Mouse (Mus musculus): Measurements from ENCODE around the gene Efhd2.

Gene Efhd2

GRCm38 (mm10) chr4:141874601-141875460 is at the start of gene Efhd2:
Efhd2 (minus strand) TSS chr4:141874920.
- DNase-seq: peak; percentile 79 to 82

GRCm38 (mm10) chr4:141923961-141924360 is 49.2 kb upstream of the Efhd2 start:
- no peak for DNase-seq

GRCm38 (mm10) chr4:141920391-141920790 is 45.7 kb upstream of the Efhd2 start:
- DNase-seq: no peak

DNA sequence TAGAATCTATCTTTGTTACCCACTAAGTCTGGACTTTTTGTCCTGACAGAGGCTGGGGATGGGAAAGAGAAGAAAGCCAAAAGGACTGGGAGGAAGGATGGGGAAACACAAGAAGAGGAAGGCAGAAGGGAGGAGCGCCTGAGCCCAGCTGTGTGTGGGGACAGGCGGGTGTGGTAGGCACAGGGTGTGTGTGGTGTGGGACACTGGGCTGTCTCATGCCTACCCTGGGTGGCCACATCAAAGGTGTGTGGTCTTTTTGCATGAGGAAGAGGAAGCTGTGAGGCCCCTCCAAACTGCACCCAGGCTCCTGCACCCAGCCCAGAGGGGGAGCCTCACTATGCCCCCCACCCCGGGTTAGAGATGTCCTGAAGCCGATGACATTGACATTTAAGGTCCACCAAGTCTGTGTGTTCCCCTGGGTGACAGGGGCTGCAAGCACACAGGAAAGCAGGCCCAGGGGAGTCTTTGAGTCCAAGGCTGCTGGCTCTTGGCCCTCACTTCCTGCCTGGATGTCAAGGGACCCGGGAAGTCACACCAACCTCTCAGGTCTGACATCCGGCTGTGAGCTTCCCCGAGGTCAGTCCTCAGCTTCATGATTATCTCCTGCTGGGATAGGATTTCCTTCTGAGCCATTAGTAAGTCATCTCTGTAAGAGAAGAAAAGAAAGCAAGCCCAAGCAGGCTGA is 43.2 kb upstream of the Efhd2 start:
- no peak for DNase-seq

DNA sequence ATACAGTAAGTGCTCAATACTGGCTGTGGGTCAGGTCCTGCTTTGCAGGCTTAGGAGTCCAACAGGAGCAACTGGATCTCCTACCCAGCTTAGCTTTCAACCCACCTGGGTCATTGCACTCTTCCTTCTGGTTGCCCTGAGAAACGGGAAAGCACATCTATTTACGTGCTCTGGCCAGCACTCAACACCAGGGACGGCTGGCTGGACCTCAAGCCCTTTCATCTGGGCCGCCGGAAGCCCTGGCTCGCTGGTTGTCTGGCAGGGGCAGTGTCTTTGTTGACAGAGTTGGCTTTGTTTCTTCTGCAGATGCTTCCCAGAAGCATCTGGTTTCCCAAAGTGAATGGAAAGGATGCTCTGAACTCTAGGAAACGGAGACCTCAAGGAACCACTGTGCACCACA is 39.3 kb upstream of the Efhd2 start:
- DNase-seq: no peak

DNA sequence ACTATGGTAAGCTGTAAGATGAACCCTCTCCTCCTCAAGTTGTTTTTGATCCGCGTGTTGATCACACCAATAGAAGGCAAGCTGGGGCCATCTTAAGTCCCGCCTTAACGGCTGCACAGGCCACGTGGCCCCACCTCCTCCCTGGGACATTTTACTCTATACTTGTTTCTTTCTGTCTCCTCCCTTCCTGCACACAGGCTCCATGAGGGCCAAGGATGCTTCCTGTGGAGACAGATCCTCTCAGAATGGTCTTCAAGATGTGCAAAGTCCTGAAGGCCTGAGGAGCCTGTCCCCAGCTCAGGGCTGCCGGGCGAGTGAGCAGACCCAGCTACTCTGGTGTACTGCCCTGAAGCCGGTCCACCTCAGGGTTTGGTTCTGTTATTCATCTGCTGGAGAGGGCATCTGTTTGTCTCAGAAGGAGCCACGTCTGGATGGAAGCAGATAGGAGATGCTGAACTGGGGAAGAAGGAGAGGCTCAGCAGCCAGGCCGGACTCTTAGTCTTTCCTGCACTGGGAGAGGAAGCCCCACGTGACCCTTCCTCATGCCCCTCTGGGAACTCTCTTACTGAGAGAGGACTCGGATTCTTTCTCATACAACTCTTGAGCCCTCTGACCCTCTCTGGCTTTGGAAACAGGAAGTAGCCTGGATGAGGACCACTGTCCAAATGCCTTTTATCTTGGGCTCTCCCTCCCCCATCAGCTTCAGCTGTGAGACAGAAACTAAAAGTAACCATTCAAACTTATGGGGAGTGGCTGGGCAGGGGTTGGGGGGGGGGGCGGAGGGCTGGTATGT is 38.7 kb upstream of the Efhd2 start:
- DNase-seq: no peak

DNA sequence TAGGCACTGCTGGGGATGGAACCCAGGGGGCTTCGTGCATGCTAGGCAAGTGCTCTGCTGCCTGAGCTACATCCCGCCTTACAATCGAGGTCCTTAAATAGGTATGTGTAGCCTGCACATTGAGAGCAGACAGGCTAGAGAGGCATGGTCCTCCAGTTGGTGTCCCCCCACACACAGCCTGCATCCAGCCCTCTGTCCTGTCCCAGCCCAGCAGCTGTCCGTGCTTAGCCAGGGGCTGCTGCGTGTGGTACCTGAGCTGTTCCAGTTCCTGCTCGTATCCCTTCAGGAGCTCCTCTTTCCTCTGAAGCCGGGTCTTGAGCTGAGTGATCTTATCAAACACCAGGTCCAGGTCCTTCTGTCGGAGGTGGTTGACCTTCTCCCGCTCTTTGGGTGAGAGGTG is 30.0 kb upstream of the Efhd2 start:
- DNase-seq: no peak

GRCm38 (mm10) chr4:141902479-141902858 is 27.7 kb upstream of the Efhd2 start:
- DNase-seq: no peak

- no peak for DNase-seq
Observed at GRCm38 (mm10) chr4:141901711-141902478, 27.2 kb upstream of the Efhd2 start.

GRCm38 (mm10) chr4:141900421-141900820 is 25.7 kb upstream of the Efhd2 start:
- no peak for DNase-seq

- DNase-seq: no peak
Observed at GRCm38 (mm10) chr4:141899936-141900335, 25.2 kb upstream of the Efhd2 start.

GRCm38 (mm10) chr4:141898905-141899304 is 24.2 kb upstream of the Efhd2 start:
- DNase-seq: no peak

GRCm38 (mm10) chr4:141897838-141898237 is 23.1 kb upstream of the Efhd2 start:
- DNase-seq: no peak

GRCm38 (mm10) chr4:141897225-141897624 is 22.5 kb upstream of the Efhd2 start:
- no peak for DNase-seq

DNA sequence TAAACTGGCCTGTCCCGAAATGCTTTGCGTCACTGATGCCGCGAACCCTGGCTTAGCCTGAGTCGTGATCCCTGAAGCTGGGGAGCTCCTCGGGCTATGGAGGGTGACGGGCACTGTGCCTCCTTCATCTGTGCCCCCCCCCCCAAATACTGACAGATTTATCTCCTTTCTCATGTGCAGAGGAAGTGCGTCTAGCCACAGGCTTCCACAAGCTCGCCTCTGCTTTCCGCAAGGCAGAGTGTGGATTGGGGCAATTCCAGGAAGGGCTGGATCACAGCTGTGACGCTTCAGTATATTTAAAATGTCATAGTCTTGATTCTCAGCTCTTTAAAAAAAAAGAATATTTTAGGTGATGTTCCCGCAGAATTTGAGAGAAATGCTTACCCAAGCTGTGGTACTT is 21.1 kb upstream of the Efhd2 start:
- no peak for DNase-seq

- DNase-seq: no peak
Observed at GRCm38 (mm10) chr4:141893157-141893784, 18.6 kb upstream of the Efhd2 start.

DNA sequence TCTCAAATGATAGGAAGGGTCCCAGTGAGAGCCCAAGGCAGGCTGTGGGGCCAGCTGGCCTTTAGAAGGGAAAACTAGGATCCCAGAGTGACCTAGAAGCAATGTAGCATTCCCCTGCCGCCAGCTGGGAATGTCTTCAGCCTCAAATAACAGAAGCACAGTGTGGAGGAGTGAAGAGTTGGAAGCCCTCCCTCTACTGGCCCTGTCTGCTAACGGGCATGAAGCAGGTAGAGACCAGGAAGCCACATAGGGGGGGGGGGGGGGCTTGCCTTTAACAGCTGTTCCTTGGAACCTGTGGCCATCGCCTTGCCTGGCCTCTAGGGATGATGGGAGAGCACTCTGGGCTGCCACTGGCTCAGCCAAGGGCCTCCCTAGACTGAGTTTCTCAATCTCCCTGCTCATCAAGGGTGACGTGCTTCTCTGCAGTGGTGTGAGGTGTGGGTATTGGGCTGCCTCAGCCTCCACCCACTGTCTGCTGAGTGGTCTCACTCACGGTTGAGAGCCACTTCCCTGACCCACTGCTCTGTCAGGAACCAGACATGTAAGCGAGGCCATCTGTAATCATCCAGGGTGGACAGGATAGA is 11.8 kb upstream of the Efhd2 start:
- DNase-seq: no peak

- DNase-seq: no peak
Observed at GRCm38 (mm10) chr4:141885451-141885850, 10.7 kb upstream of the Efhd2 start.

DNA sequence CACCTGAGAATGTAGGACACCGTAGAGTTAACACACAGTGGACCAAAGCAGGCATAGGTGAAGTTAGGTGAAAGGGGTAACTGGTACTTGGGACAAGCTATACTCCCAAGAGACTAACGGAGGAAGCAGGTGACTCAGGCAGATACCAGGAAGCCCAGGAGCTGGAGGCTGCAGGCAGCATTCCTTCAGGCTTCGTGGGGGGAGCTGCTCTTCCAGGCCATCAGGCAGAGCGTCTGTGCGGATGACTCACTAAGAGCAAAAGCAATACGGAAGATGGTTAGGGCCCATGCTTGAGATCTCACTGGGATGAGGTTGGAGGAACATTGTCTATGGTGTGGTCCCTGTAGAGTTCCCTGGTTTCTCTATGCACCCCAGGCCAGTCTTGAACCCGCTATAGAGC is 8.1 kb upstream of the Efhd2 start:
- DNase-seq: no peak

- no peak for DNase-seq
Observed at GRCm38 (mm10) chr4:141881950-141882349, 7.2 kb upstream of the Efhd2 start.

- DNase-seq: no peak
Observed at GRCm38 (mm10) chr4:141881289-141881914, 6.7 kb upstream of the Efhd2 start.

Measured in B cell, adult 2 months (primary cell).